Mouse (Mus musculus): ENCODE results near the gene G6pc. TPM values are rescaled to one million over a fixed set of nuclear protein-coding genes. Genes with fewer than 3 reads are reported as not detected.
"Not testable (repeated sequence)": the region's sequence is repeated elsewhere in the genome, so short reads cannot be mapped to it uniquely, and the experiment has no call there.

The G6pc gene
- polyA plus RNA-seq (2015; fragmentation: Nextera tagmentation; extraction: Ambion mirVana), result not detected in 2 replicates

DNA sequence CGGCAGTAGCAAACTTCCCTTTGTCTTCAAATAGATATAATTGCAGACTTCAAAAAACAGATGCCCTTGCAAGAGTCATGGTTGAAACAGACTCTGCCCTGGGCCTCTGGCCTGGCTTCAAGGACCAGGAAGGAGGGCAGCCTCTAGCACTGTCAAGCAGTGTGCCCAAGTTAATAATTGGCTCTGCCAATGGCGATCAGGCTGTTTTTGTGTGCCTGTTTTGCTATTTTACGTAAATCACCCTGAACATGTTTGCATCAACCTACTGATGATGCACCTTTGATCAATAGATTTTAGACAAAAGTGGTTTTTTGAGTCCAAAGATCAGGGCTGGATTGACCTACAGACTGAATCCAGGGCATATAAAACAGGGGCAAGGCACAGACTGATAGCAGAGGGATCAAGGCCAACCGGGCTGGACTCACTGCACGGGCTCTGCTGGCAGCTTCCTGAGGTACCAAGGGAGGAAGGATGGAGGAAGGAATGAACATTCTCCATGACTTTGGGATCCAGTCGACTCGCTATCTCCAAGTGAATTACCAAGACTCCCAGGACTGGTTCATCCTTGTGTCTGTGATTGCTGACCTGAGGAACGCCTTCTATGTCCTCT lies at the start of gene G6pc:
G6pc (plus strand) TSS at position 236 of the 610 bp plus-strand sequence.
- WGBS, result 73% methylated on average over 8 of the region's 8 CpGs
- H3K27me3 ChIP-seq (ENCODE audit: control insufficient read depth, insufficient read depth, low read length), result no peaks in the 10 kb centered on the region
- H3K4me3 ChIP-seq (ENCODE audit: low read length), result no peak within 1 kb of the TSS
- H3K9me3 ChIP-seq (replicated peaks; ENCODE audit: control insufficient read depth, low read length), result no peaks in the 10 kb centered on the region
- no peaks in the 10 kb centered on the region for H3K36me3 ChIP-seq (ENCODE audit: control insufficient read depth, insufficient read depth)
- H3K27ac ChIP-seq (ENCODE audit: low read length), result no peak within 1 kb of the TSS
- no peak within 1 kb of the TSS for H3K9ac ChIP-seq (ENCODE audit: low read length)
- ATAC-seq (replicated peaks; ENCODE audit: extremely low read depth, insufficient read depth, low FRiP score), result no peak
- H3K4me1 ChIP-seq (ENCODE audit: control insufficient read depth, insufficient read depth, low read length), result no peaks in the 10 kb centered on the region
- H3K4me2 ChIP-seq (ENCODE audit: low read depth, low read length), result no peak within 1 kb of the TSS

DNA sequence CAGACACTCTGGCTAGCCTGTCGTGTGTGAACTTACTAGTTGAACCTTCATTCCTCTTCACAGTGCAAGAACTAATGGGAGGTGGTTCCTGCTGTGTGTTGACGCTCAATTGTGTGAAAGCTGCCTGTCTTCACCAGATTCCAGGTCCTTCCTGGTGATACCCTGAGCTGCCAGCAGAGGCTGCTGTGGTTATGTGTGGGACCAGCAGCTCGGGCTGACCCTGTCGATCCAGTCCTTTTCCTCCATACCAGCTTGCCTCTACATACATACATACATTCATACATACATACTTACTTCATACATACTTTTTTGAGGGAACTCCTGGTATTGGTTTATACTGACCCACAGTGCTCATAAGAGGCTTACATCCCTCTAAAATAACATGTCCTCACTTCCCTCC lies 43.8 kb upstream of the G6pc start:
- Histone ChIP-seq H3K9ac (ENCODE audit: low read length) (no peak overlapping the region), H3K4me2 (ENCODE audit: low read depth, low read length) (no peak overlapping the region), H3K27me3 (ENCODE audit: control insufficient read depth, insufficient read depth, low read length) (no peaks in the 10 kb centered on the region), H3K4me3 (ENCODE audit: low read length) (no peak overlapping the region), H3K27ac (ENCODE audit: low read length) (no peak overlapping the region), H3K36me3 (ENCODE audit: control insufficient read depth, insufficient read depth) (peaks cover 47% of the 10 kb centered on the region), H3K4me1 (ENCODE audit: control insufficient read depth, insufficient read depth, low read length) (peaks cover 3% of the 10 kb centered on the region; the same call in 1 of the 2 replicates), H3K9me3 (replicated peaks; ENCODE audit: control insufficient read depth, low read length) (no peaks in the 10 kb centered on the region)
- WGBS, result 12% methylated on average over 4 of the region's 4 CpGs
- peak; percentile 46; the same call in 1 of the 2 replicates for ATAC-seq (replicated peaks; ENCODE audit: extremely low read depth, insufficient read depth, low FRiP score)

DNA sequence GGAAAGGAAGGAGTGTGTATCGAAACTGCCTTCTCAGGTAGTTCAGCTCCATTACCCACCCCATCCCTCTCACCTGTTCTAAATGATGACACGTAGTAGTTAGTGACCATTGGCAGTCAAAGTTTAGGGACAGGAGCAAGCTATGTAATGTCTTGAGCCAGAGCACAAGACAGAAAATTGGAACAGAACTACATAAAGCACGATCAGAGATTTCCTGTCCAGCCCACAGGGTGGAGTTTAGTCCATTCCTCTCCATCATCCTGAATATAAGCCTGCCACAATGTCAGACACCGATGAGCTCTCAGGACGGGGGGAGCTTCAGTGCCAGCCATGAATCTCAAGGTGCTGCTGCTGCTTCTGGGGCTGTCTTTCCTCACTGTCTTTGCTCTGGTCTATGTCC lies 42.6 kb upstream of the G6pc start, which contains the start of gene Aoc2:
Aoc2 (plus strand) TSS at position 301 of the 400 bp plus-strand sequence.
- H3K4me1 ChIP-seq (ENCODE audit: control insufficient read depth, insufficient read depth, low read length), result peaks cover 10% of the 10 kb centered on the region
- no peaks in the 10 kb centered on the region for H3K27me3 ChIP-seq (ENCODE audit: control insufficient read depth, insufficient read depth, low read length)
- peaks cover 41% of the 10 kb centered on the region for H3K36me3 ChIP-seq (ENCODE audit: control insufficient read depth, insufficient read depth)
- no peak for ATAC-seq (replicated peaks; ENCODE audit: extremely low read depth, insufficient read depth, low FRiP score)
- H3K9ac ChIP-seq (ENCODE audit: low read length), result no peak within 1 kb of the TSS
- H3K4me2 ChIP-seq (ENCODE audit: low read depth, low read length), result no peak within 1 kb of the TSS
- H3K4me3 ChIP-seq (ENCODE audit: low read length), result no peak within 1 kb of the TSS
- no peak within 1 kb of the TSS for H3K27ac ChIP-seq (ENCODE audit: low read length)
- H3K9me3 ChIP-seq (replicated peaks; ENCODE audit: control insufficient read depth, low read length), result no peaks in the 10 kb centered on the region
- WGBS, result 83% methylated on average over 5 of the region's 5 CpGs

DNA sequence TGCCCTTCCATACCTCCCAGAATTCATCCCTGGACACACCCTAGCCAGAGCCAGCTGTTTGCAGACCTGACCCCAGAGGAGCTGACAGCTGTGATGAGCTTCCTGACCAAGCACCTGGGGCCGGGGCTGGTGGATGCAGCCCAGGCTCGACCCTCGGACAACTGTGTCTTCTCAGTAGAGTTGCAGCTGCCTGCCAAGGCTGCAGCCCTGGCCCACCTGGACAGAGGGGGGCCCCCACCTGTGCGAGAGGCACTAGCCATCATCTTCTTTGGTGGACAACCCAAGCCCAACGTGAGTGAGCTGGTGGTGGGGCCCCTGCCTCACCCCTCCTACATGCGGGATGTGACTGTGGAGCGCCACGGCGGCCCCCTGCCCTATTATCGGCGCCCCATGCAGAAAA lies 42.2 kb upstream of the G6pc start:
- H3K4me2 ChIP-seq (ENCODE audit: low read depth, low read length); H3K4me3 ChIP-seq (ENCODE audit: low read length); H3K27ac ChIP-seq (ENCODE audit: low read length); H3K9me3 ChIP-seq (replicated peaks; ENCODE audit: control insufficient read depth, low read length); H3K9ac ChIP-seq (ENCODE audit: low read length); ATAC-seq (replicated peaks; ENCODE audit: extremely low read depth, insufficient read depth, low FRiP score); H3K27me3 ChIP-seq (ENCODE audit: control insufficient read depth, insufficient read depth, low read length): not testable (repeated sequence)
- 91% methylated on average over 11 of the region's 11 CpGs for WGBS
- Histone ChIP-seq H3K4me1 (ENCODE audit: control insufficient read depth, insufficient read depth, low read length) (peaks cover 10% of the 10 kb centered on the region), H3K36me3 (ENCODE audit: control insufficient read depth, insufficient read depth) (peaks cover 36% of the 10 kb centered on the region)

DNA sequence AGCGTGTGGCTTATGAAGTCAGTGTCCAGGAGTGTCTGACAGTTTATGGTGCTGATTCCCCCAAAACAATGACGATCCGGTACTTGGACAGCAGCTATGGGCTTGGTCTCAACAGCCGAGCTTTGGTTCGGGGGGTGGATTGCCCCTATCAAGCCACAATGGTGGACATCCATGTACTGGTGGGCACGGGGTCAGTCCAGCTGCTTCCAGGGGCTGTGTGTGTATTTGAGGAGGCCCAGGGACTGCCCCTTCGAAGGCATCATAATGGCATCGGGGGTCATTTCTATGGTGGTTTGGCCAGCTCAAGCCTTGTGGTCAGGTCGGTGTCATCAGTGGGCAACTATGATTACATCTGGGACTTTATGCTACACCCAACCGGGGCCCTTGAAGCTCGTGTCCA lies 41.2 kb upstream of the G6pc start:
- no peak overlapping the region for H3K4me2 ChIP-seq (ENCODE audit: low read depth, low read length)
- no peaks in the 10 kb centered on the region for H3K9me3 ChIP-seq (replicated peaks; ENCODE audit: control insufficient read depth, low read length)
- no peak overlapping the region for H3K27ac ChIP-seq (ENCODE audit: low read length)
- no peak overlapping the region for H3K4me3 ChIP-seq (ENCODE audit: low read length)
- H3K4me1 ChIP-seq (ENCODE audit: control insufficient read depth, insufficient read depth, low read length), result peaks cover 10% of the 10 kb centered on the region
- H3K36me3 ChIP-seq (ENCODE audit: control insufficient read depth, insufficient read depth), result peaks cover 27% of the 10 kb centered on the region
- no peak overlapping the region for H3K9ac ChIP-seq (ENCODE audit: low read length)
- no peak for ATAC-seq (replicated peaks; ENCODE audit: extremely low read depth, insufficient read depth, low FRiP score)
- 84% methylated on average over 11 of the region's 11 CpGs for WGBS
- no peaks in the 10 kb centered on the region for H3K27me3 ChIP-seq (ENCODE audit: control insufficient read depth, insufficient read depth, low read length)

DNA sequence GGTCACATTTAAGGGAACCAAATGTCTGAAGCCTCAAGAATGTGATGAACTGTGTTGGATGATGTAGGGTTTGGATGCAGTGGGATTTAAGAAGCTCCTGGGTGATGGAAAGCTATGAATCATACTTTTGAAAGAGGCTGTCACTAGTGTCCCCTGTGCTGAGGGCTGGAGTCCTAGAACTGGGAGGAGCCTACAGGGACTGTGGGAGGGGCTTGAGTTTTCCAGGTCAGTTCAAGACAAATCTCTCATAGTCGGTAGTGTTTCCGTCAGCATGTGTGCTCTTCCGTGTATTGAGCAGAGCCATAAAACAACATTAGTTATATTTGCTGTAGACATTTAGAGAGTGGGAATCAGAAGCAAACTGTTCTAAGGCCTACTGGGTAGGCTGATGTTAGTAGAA lies 40.0 kb upstream of the G6pc start:
- H3K4me1 ChIP-seq (ENCODE audit: control insufficient read depth, insufficient read depth, low read length), result peaks cover 10% of the 10 kb centered on the region
- H3K9ac ChIP-seq (ENCODE audit: low read length), result no peak overlapping the region
- no peaks in the 10 kb centered on the region for H3K27me3 ChIP-seq (ENCODE audit: control insufficient read depth, insufficient read depth, low read length)
- WGBS, result 43% methylated on average over 3 of the region's 3 CpGs
- H3K36me3 ChIP-seq (ENCODE audit: control insufficient read depth, insufficient read depth), result peaks cover 16% of the 10 kb centered on the region
- ATAC-seq (replicated peaks; ENCODE audit: extremely low read depth, insufficient read depth, low FRiP score), result no peak
- no peaks in the 10 kb centered on the region for H3K9me3 ChIP-seq (replicated peaks; ENCODE audit: control insufficient read depth, low read length)
- H3K27ac ChIP-seq (ENCODE audit: low read length), result no peak overlapping the region
- H3K4me2 ChIP-seq (ENCODE audit: low read depth, low read length), result no peak overlapping the region
- H3K4me3 ChIP-seq (ENCODE audit: low read length), result no peak overlapping the region

DNA sequence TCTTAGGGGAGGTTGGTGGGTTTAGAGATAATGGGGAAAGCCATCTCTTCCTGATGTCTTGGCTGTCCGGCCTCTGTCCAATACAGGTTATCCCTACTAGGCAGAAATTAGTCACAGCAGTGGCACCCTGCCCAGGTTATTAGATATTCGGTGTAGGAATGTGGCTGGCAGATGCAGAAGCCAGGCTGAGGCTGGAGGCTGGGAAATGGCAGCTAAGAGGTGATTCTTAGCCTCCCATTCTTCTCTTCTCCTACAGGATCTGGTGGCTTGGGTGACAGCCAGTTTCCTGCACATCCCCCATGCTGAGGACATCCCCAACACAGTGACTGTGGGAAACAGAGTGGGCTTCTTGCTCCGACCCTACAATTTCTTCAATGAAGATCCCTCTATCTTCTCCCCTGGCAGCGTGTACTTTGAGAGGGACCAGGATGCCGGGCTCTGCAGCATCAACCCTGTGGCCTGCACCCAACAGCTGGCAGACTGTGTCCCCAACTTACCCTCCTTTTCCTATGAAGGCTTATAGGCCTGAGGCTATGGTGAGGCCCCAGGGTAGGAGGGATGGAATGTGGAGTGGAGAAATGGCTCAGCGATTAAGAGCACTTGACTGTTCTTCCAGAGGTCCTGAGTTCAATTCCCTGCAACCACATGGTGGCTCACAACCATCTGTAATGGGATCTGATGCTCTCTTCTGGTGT lies 38.3 kb upstream of the G6pc start:
- Histone ChIP-seq H3K27me3 (ENCODE audit: control insufficient read depth, insufficient read depth, low read length) (no peaks in the 10 kb centered on the region), H3K9me3 (replicated peaks; ENCODE audit: control insufficient read depth, low read length) (no peaks in the 10 kb centered on the region), H3K36me3 (ENCODE audit: control insufficient read depth, insufficient read depth) (peaks cover 6% of the 10 kb centered on the region), H3K4me2 (ENCODE audit: low read depth, low read length) (no peak overlapping the region), H3K27ac (ENCODE audit: low read length) (0 out of 2 replicates have a peak overlapping the region, but pooled peaks have one; percentile 8), H3K4me1 (ENCODE audit: control insufficient read depth, insufficient read depth, low read length) (peaks cover 10% of the 10 kb centered on the region), H3K4me3 (ENCODE audit: low read length) (no peak overlapping the region), H3K9ac (ENCODE audit: low read length) (no peak overlapping the region)
- WGBS, result 53% methylated on average over 6 of the region's 6 CpGs
- ATAC-seq (replicated peaks; ENCODE audit: extremely low read depth, insufficient read depth, low FRiP score), result peak; percentile 33; the same call in 1 of the 2 replicates

DNA sequence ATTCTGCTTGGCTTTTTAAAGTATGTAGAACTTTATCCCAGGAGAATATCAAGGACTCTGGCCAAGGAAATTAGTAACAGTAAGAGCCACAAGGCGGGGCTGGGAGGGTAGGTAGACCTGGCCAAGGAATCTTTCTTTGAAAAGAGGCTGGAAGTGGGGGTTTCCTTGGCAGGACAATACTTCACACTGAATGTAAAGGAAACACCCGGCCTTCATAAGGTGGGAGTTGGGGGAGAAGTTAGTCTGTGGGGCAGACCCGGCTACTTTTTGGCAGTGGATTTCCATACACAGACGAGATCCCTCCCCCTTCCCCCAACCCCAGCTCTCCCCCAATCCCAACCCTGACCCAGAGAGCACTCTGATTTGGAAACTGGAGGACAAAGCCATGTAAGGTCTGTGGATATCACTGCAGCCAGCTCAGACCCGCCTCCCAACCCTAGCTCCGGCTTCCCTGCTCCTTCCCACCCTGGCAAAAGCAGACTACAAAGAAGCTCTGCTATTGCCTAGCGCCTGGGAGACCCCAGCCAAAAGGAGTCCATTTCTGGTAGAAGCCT lies 36.9 kb upstream of the G6pc start, which contains the start of gene Aoc3:
Aoc3 (plus strand) TSS at position 235 of the 554 bp plus-strand sequence.
- Histone ChIP-seq H3K27me3 (ENCODE audit: control insufficient read depth, insufficient read depth, low read length) (no peaks in the 10 kb centered on the region), H3K9me3 (replicated peaks; ENCODE audit: control insufficient read depth, low read length) (no peaks in the 10 kb centered on the region), H3K4me2 (ENCODE audit: low read depth, low read length) (peak within 1 kb of the TSS; percentile 48), H3K27ac (ENCODE audit: low read length) (peak within 1 kb of the TSS; percentile 72), H3K4me1 (ENCODE audit: control insufficient read depth, insufficient read depth, low read length) (peaks cover 10% of the 10 kb centered on the region), H3K9ac (ENCODE audit: low read length) (no peak within 1 kb of the TSS; the same call in 1 of the 2 replicates), H3K4me3 (ENCODE audit: low read length) (peak within 1 kb of the TSS; percentile 20), H3K36me3 (ENCODE audit: control insufficient read depth, insufficient read depth) (no peaks in the 10 kb centered on the region)
- 45% methylated on average over 7 of the region's 7 CpGs for WGBS
- peak; percentile 47 for ATAC-seq (replicated peaks; ENCODE audit: extremely low read depth, insufficient read depth, low FRiP score)

DNA sequence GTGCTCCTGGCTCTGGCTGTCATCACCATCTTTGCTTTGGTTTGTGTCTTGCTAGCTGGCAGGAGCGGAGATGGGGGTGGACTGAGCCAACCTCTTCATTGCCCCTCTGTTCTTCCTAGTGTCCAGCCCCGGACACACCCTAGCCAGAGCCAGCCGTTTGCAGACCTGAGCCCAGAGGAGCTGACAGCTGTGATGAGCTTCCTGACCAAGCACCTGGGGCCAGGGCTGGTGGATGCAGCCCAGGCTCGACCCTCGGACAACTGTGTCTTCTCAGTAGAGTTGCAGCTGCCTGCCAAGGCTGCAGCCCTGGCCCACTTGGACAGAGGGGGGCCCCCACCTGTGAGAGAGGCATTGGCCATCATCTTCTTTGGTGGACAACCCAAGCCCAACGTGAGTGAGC lies 36.4 kb upstream of the G6pc start:
- Histone ChIP-seq H3K4me1 (ENCODE audit: control insufficient read depth, insufficient read depth, low read length) (peaks cover 10% of the 10 kb centered on the region), H3K4me2 (ENCODE audit: low read depth, low read length) (peak overlapping the region; percentile 48), H3K4me3 (ENCODE audit: low read length) (peak overlapping the region; percentile 20; the same call in 1 of the 2 replicates), H3K27ac (ENCODE audit: low read length) (peak overlapping the region; percentile 72)
- ATAC-seq (replicated peaks; ENCODE audit: extremely low read depth, insufficient read depth, low FRiP score); H3K36me3 ChIP-seq (ENCODE audit: control insufficient read depth, insufficient read depth); H3K27me3 ChIP-seq (ENCODE audit: control insufficient read depth, insufficient read depth, low read length); H3K9ac ChIP-seq (ENCODE audit: low read length); H3K9me3 ChIP-seq (replicated peaks; ENCODE audit: control insufficient read depth, low read length): not testable (repeated sequence)
- WGBS, result 69% methylated on average over 6 of the region's 6 CpGs

Data from heart, embryonic 16.5 days (tissue).